ENCODE assay signal across 12 mouse cellular contexts in the genomic region with DNA sequence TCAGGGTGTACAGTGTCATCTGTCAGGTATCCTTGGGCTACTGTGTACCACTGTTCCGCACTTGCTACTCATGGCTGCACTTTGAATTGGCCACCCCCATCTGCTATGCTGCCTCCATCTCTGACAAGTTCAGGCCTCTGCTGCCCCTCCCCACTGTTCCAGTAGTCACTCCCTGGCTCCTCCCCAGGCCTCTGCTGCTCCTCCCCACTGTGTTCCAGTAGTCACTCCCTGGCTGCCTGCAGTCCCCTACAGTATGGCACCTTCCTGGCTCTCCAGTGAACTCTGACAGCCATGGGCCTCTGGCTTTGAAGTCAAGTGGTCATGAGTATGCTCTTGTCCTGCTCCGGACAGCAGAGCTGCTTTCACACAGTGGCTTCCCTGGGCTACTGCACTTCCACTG. TPM values are rescaled to one million over a fixed set of nuclear protein-coding genes. Genes with fewer than 3 reads are reported as not detected.
DNase-seq lines count a peak whose midpoint lies in the region; ATAC-seq and TF ChIP-seq lines count a peak whose summit lies in the region.
"Had no signal": no experiment of that assay in that cellular context is flagged by ENCODE, and none has a peak within 500 bp of the region (broad histone marks: within the 10 kb centered on the region; RNA-seq: fewer than 3 reads in every experiment).

No protein-coding gene starts in this region.

- 0 out of 2 replicates have a peak, but pooled peaks have one; percentile 24 for ATAC-seq in cerebellum, adult (ENCODE audit: insufficient number of reproducible peaks, low FRiP score, low TSS enrichment)

- no peak for DNase-seq in cerebellum, postnatal 14 days
- no peak for DNase-seq in layer of hippocampus, adult 2 months (ENCODE audit: low spot score in 2 of 2)
- DNase-seq in layer of hippocampus, adult 11-12 months (ENCODE audit: low spot score) = no peak
- peak; percentile 69 for DNase-seq in NIH3T3 (ENCODE audit: low read depth)
- peak; percentile 66 for DNase-seq in lung, postnatal 10 days
- no peak for DNase-seq in thymus, postnatal 36 days
- DNase-seq in spleen, adult 12 weeks (ENCODE audit: low spot score) = no peak
- DNase-seq: gastrocnemius, postnatal 25 days; thymus, postnatal 4 days had no signal

- no peak overlapping the region for H3K4me3 ChIP-seq in layer of hippocampus, adult 2 months
- H3K4me3 ChIP-seq: forebrain, embryonic 12.5 days; liver, embryonic 15.5 days had no signal

- TF ChIP-seq CTCF in layer of hippocampus, adult 2 months (conservative IDR thresholded peaks at IDR 0.05) = no peak

- H3K27ac ChIP-seq in layer of hippocampus, adult 2 months = peak overlapping the region; percentile 64
- H3K27ac ChIP-seq: forebrain, embryonic 12.5 days; liver, embryonic 15.5 days had no signal

RNA-seq across cellular contexts. Expression of a gene that starts 19.2 kb away (rescaled TPM):
- total RNA-seq in layer of hippocampus, adult 2 months (2021) = 10 to 100 TPM; 37.0 to 41.0 TPM

RNA-seq across cellular contexts. Expression of a gene that starts 44.8 kb away (rescaled TPM):
- total RNA-seq in layer of hippocampus, adult 2 months (2021) = 10 to 100 TPM; 12.8 to 14.3 TPM

RNA-seq across cellular contexts. Expression of a gene that starts 56.0 kb away (rescaled TPM):
- total RNA-seq in layer of hippocampus, adult 2 months (2021) = 10 to 100 TPM; 58.6 to 59.7 TPM

RNA-seq across cellular contexts. Expression of a gene that starts 57.4 kb away (rescaled TPM):
- 10 to 100 TPM; 51.7 to 53.0 TPM for total RNA-seq in layer of hippocampus, adult 2 months (2021)

RNA-seq across cellular contexts. Expression of a gene that starts 58.5 kb away (rescaled TPM):
- total RNA-seq in layer of hippocampus, adult 2 months (2021) = 100 to 1,000 TPM; 301 to 311 TPM

Comparison
In these comparisons a context has a peak if more than half of its experiments do, and no peak if none do; other contexts are left out.
1. DNase-seq: peak in NIH3T3 (single experiment) and lung, postnatal 10 days (single experiment); none in cerebellum, postnatal 14 days (0 of 2), layer of hippocampus, adult 2 months (0 of 2), layer of hippocampus, adult 11-12 months (single experiment), thymus, postnatal 36 days (0 of 2) and spleen, adult 12 weeks (single experiment).